Mouse (Mus musculus) lung, embryonic 16.5 days (tissue): Measurements from ENCODE around the gene AI467606. TPM values are rescaled to one million over a fixed set of nuclear protein-coding genes. Genes with fewer than 3 reads are reported as not detected.
A peak's percentile ranks its signal among the peaks of the same experiment; 100 is the strongest.
"Not testable (repeated sequence)": the region's sequence is repeated elsewhere in the genome, so short reads cannot be mapped to it uniquely, and the experiment has no call there.

ENCODE experiments used
- ATAC-seq: fragments of 200-750 bp; cut with Nextera tagmentation; 2 replicates; pipeline ENCODE4 v1.8.0; 2017; ENCODE audit warnings: low read depth, mild to moderate bottlenecking, moderate library complexity
- H3K27ac ChIP-seq: fragments of 300-500 bp; sonication (generic); 2 replicates; pipeline ENCODE4 v1.5.1; 2014; ENCODE audit warnings: mild to moderate bottlenecking, control low read depth, low read length
- H3K27me3 ChIP-seq: fragments of 300-500 bp; sonication (generic); 2 replicates; pipeline ENCODE4 v1.6.1; 2014; ENCODE audit warnings: low read depth, low read length, mixed read lengths; ENCODE audit not compliant: control insufficient read depth, insufficient read depth
- H3K36me3 ChIP-seq: fragments of 300-500 bp; sonication (generic); 2 replicates; pipeline ENCODE4 v1.6.1; 2014; ENCODE audit warnings: low read length; ENCODE audit not compliant: control insufficient read depth, insufficient read depth
- H3K4me1 ChIP-seq: fragments of 300-500 bp; sonication (generic); replicated peaks from 2 replicates; pipeline ENCODE4 v1.6.1; 2014; ENCODE audit warnings: low read length, mixed read lengths; ENCODE audit not compliant: control insufficient read depth, insufficient read depth
- H3K4me2 ChIP-seq: fragments of 300-500 bp; sonication (generic); 2 replicates; pipeline ENCODE4 v1.6.1; 2014; ENCODE audit warnings: low read depth, low read length, control low read depth
- H3K4me3 ChIP-seq: fragments of 300-500 bp; sonication (generic); 2 replicates; pipeline ENCODE4 v1.5.1; 2014; ENCODE audit warnings: mild to moderate bottlenecking, low read length, control low read depth
- H3K9ac ChIP-seq: fragments of 300-500 bp; sonication (generic); 2 replicates; pipeline ENCODE4 v1.6.1; 2014; ENCODE audit warnings: low read length, control low read depth
- H3K9me3 ChIP-seq: fragments of 300-500 bp; sonication (generic); 2 replicates; pipeline ENCODE4 v1.6.1; 2016; ENCODE audit warnings: low read length; ENCODE audit not compliant: control insufficient read depth
- WGBS: fragments of 180-500 bp; shearing (Covaris S2); extraction: QIAGEN DNeasy Blood & Tissue Kit; methylation state at CpG from one replicate; pipeline ENCODE4 v1.1.7; 2014; 5-methylcytosine and 5-hydroxymethylcytosine counted together
- polyA plus RNA-seq: library from polyadenylated mRNA; unstranded; fragments of >200 nt; fragmentation: Nextera tagmentation; extraction: Ambion mirVana; gene quantifications from 2 replicates; pipeline ENCODE4 v1.2.1, GENCODE M21; 2015

AI467606 gene
- polyA plus RNA-seq, 1 experiment from 2014 or later = 11.5 TPM

GRCm38 (mm10) chr7:127080045-127080444 lies 11.1 kb upstream of the AI467606 start:
- H3K27ac ChIP-seq = no peak overlapping the region
- 52% methylated on average over 3 of the region's 3 CpGs for WGBS
- ATAC-seq = no peak
- no peaks in the 10 kb centered on the region for H3K36me3 ChIP-seq
- H3K9me3 ChIP-seq = peaks cover 2% of the 10 kb centered on the region
- no peak overlapping the region for H3K9ac ChIP-seq
- H3K4me3 ChIP-seq = no peak overlapping the region
- no peaks in the 10 kb centered on the region for H3K4me1 ChIP-seq
- no peaks in the 10 kb centered on the region for H3K27me3 ChIP-seq
- H3K4me2 ChIP-seq = no peak overlapping the region

DNA sequence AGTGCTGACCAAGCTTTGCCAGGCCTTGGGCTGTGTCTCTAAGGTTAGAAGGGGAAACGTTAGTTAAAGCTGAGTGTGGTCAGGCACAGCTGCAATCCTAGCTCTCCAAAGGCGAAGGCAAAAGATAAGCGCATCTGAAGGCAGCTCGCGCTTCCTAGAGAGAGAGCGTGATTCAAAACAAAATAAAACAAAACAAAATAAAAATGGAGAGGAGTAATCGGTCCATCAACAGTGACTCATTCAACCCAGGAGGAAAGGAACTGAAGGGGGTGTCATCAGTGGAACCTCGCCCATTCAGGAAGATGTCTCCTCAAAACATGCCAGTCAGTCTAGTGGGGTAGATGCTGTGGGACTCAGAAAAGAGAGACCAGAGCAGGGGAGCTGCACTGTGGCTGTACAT lies 8.9 kb upstream of the AI467606 start:
- Histone ChIP-seq H3K4me2 (no peak overlapping the region), H3K27ac (no peak overlapping the region), H3K4me3 (no peak overlapping the region), H3K4me1 (no peaks in the 10 kb centered on the region), H3K9ac (no peak overlapping the region), H3K9me3 (no peaks in the 10 kb centered on the region), H3K36me3 (no peaks in the 10 kb centered on the region), H3K27me3 (no peaks in the 10 kb centered on the region)
- 70% methylated on average over 8 of the region's 8 CpGs for WGBS
- no peak for ATAC-seq

DNA sequence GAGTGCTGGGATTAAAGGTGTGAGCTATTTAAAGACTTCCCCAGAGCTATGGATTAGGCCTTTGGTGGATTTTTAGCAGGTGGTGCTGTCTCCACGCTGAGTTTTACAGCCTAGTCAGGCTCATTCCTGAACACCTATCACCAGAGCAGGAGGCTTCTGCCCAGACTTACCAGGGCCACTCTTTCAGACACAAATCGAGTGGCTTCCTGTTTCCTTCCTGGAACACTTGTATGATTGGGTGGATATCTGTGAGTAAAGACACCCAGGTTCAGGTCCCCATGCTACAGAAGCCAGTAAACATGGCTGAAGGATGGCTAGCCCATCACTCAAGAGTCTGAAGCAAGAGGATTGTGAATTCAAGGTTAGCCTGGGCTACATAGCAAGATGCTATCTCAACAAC lies 8.2 kb upstream of the AI467606 start:
- H3K9ac ChIP-seq = no peak overlapping the region
- ATAC-seq = no peak
- H3K27me3 ChIP-seq = no peaks in the 10 kb centered on the region
- H3K36me3 ChIP-seq = no peaks in the 10 kb centered on the region
- no peaks in the 10 kb centered on the region for H3K9me3 ChIP-seq
- H3K4me1 ChIP-seq = no peaks in the 10 kb centered on the region
- no peak overlapping the region for H3K27ac ChIP-seq
- no peak overlapping the region for H3K4me3 ChIP-seq
- no peak overlapping the region for H3K4me2 ChIP-seq
- 49% methylated on average over 2 of the region's 2 CpGs for WGBS

- H3K4me3 ChIP-seq = no peak overlapping the region
- no peak overlapping the region for H3K9ac ChIP-seq
- no peaks in the 10 kb centered on the region for H3K36me3 ChIP-seq
- no peaks in the 10 kb centered on the region for H3K9me3 ChIP-seq
- H3K4me1 ChIP-seq = no peaks in the 10 kb centered on the region
- ATAC-seq = no peak
- WGBS = 68% methylated on average over 4 of the region's 4 CpGs
- H3K27ac ChIP-seq = no peak overlapping the region
- H3K4me2 ChIP-seq = no peak overlapping the region
- no peaks in the 10 kb centered on the region for H3K27me3 ChIP-seq
Observed at GRCm38 (mm10) chr7:127083689-127084088, 7.5 kb upstream of the AI467606 start.

- ATAC-seq = no peak
- no peak overlapping the region for H3K27ac ChIP-seq
- H3K9me3 ChIP-seq = no peaks in the 10 kb centered on the region
- 65% methylated on average over 2 of the region's 2 CpGs for WGBS
- no peaks in the 10 kb centered on the region; the same call in 1 of the 2 replicates for H3K4me1 ChIP-seq
- H3K4me2 ChIP-seq = no peak overlapping the region
- no peaks in the 10 kb centered on the region for H3K36me3 ChIP-seq
- no peak overlapping the region for H3K4me3 ChIP-seq
- H3K27me3 ChIP-seq = no peaks in the 10 kb centered on the region
- no peak overlapping the region for H3K9ac ChIP-seq
Observed at GRCm38 (mm10) chr7:127084794-127085193, 6.4 kb upstream of the AI467606 start.

DNA sequence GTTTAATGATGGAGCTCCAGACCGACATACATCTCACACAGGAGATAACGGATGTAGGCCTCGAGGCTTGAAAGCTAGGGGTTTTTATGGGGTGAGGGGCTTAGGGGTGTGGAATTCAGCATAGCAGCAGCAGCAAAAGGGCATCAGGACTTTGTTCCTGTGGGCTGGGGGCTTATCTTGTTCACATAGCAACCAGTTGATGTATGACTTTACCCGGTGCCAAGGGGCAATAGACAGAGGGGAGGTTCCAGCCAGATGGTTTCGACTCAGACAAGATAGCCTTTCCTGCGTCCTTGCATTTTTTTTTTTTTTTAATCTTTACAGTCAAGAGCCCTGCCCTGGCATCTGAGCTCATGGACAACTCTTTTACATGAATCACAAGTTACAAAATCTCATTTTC lies 5.4 kb upstream of the AI467606 start:
- H3K9me3 ChIP-seq, H3K27me3 ChIP-seq, H3K4me2 ChIP-seq, H3K4me3 ChIP-seq, H3K27ac ChIP-seq, H3K9ac ChIP-seq, H3K4me1 ChIP-seq, H3K36me3 ChIP-seq, ATAC-seq: not testable (repeated sequence)
- 25% methylated on average over 6 of the region's 6 CpGs for WGBS

DNA sequence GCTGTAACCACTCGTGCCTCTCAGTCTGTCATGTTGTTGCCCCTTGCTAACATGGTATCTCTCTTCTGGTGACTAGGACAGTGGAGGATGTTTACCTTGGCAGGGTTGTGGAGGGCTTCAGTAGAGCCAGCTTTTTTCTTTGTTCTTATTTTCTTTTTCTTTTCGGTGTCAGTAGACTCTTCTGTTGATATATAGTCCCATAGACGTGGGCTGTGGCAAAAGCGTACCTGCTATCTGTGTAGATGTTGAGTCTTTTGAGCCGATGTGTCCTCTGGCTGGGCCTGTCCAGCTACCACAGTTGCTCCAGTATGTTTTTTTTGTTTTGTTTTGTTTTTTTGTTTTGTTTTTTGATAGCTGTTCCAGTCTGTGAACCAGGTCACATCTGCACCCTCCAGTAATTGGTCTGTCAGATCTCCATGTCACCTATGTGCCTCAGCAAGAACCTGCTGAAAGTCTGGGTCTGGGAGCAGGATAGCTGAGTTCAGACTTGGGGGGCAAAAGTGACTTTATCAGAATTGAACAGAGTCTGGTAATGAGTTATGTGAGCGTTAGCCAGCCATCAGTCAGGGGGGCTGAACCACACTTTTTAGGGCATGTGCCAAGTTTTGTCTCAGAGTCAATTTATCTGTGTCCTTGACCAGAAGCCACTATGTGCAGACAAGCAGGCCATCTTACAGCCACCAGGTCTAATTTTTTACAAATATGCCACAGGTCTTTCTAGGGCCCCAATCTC lies 3.7 kb upstream of the AI467606 start, which contains the start of gene Zg16:
Gene Zg16 (minus strand): TSS at position 51 of the 733 bp plus-strand sequence.
- H3K9me3 ChIP-seq, H3K4me2 ChIP-seq, H3K27me3 ChIP-seq, H3K4me1 ChIP-seq, H3K36me3 ChIP-seq, H3K4me3 ChIP-seq, ATAC-seq, H3K27ac ChIP-seq, H3K9ac ChIP-seq: not testable (repeated sequence)
- 65% methylated on average over 6 of the region's 6 CpGs for WGBS

DNA sequence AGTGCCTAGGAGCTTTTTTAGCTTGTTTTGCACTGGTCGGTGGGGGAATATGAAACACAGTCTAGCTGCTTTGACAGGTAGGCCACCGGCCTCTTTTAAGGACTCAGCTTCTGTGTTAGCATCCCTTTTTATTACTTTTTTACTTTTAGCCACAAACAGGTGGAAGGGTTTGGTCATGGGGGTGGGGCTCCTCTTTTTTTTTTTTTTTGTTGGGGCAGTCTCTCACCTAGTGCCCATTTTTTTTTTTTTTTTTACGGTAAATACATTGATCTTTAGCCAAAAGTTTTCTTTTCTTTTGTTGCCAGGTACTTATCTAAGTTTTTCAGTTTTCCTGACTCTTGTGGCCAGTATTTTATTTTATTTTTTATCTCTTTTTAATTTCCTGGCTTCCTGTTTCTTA lies 3.1 kb upstream of the AI467606 start:
- Histone ChIP-seq H3K27me3 (no peaks in the 10 kb centered on the region), H3K4me1 (no peaks in the 10 kb centered on the region; the same call in 1 of the 2 replicates), H3K27ac (no peak overlapping the region), H3K4me3 (no peak overlapping the region), H3K9ac (no peak overlapping the region), H3K4me2 (no peak overlapping the region), H3K9me3 (no peaks in the 10 kb centered on the region), H3K36me3 (no peaks in the 10 kb centered on the region)
- no peak for ATAC-seq
- 72% methylated on average over 3 of the region's 3 CpGs for WGBS

- Histone ChIP-seq H3K9me3 (no peaks in the 10 kb centered on the region), H3K9ac (peak overlapping the region; percentile 51), H3K27ac (peak overlapping the region; percentile 1), H3K4me2 (peak overlapping the region; percentile 49), H3K27me3 (no peaks in the 10 kb centered on the region), H3K36me3 (no peaks in the 10 kb centered on the region), H3K4me3 (peak overlapping the region; percentile 23), H3K4me1 (no peaks in the 10 kb centered on the region; the same call in 1 of the 2 replicates)
- peak; percentile 51; the same call in 1 of the 2 replicates for ATAC-seq
- 15% methylated on average over 27 of the region's 27 CpGs for WGBS
Observed at GRCm38 (mm10) chr7:127088901-127089845, 2.0 kb upstream of the AI467606 start.
